Comparison of ENCODE assay signal across 20 mouse cellular contexts in the genomic region with DNA sequence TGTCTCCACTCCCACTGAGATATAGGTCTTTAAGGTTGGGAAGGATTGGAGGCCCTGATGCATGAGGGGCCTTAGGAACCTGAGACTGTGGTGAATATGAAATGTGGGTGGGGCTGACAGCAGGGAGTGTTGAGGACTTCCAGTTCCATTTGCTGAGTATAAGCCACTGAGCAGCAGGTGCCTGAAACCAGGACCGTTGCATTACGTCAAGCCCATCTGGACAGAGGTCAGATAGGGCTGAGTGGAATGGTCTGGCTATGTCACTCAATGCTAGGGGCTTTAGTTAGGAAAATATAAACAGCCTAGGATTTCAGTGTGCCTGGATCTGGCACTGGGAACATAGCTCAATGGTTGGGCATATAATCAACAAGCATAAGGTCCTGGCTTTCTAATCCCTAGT. TPM values are rescaled to one million over a fixed set of nuclear protein-coding genes. Genes with fewer than 3 reads are reported as not detected.
DNase-seq lines count a peak whose midpoint lies in the region; ATAC-seq lines count a peak whose summit lies in the region.
"Had no signal": no experiment of that assay in that cellular context is flagged by ENCODE, and none has a peak within 500 bp of the region (broad histone marks: within the 10 kb centered on the region; RNA-seq: fewer than 3 reads in every experiment).

No protein-coding gene starts in this region.

- ATAC-seq in liver, embryonic 11.5 days (replicated peaks; ENCODE audit: low FRiP score), result 0 out of 2 replicates have a peak, but pooled peaks have one; percentile 6
- ATAC-seq in limb, embryonic 15.5 days (ENCODE audit: insufficient number of reproducible peaks, low FRiP score, low TSS enrichment, low read depth), result peak; percentile 7; the same call in 1 of the 2 replicates
- ATAC-seq in frontal cortex, adult (ENCODE audit: low TSS enrichment), result no peak
- ATAC-seq: intestine, embryonic 15.5 days had no signal

- H3K27ac ChIP-seq in liver, embryonic 11.5 days (ENCODE audit: low read depth, low read length), result no peak overlapping the region
- no peak overlapping the region for H3K27ac ChIP-seq in limb, embryonic 15.5 days
- H3K27ac ChIP-seq: forebrain, embryonic 15.5 days; intestine, embryonic 15.5 days; neural tube, embryonic 15.5 days had no signal

- peaks cover 15% of the 10 kb centered on the region; the same call in 1 of the 2 replicates for H3K36me3 ChIP-seq in liver, embryonic 11.5 days (ENCODE audit: control insufficient read depth, insufficient read depth, low read length)
- H3K36me3 ChIP-seq in limb, embryonic 15.5 days, result peaks cover 23% of the 10 kb centered on the region

- no peak overlapping the region for H3K4me3 ChIP-seq in liver, embryonic 11.5 days (ENCODE audit: low read depth, low read length)
- H3K4me3 ChIP-seq in limb, embryonic 15.5 days, result no peak overlapping the region
- H3K4me3 ChIP-seq: erythroblast, embryonic 14.5 days; forebrain, embryonic 15.5 days; heart, embryonic 12.5 days; intestine, embryonic 15.5 days; neural tube, embryonic 15.5 days had no signal

- no peak overlapping the region for H3K9ac ChIP-seq in liver, embryonic 11.5 days (ENCODE audit: low read depth, low read length)
- H3K9ac ChIP-seq in limb, embryonic 15.5 days, result no peak overlapping the region
- H3K9ac ChIP-seq: forebrain, embryonic 15.5 days; heart, embryonic 12.5 days; intestine, embryonic 15.5 days; neural tube, embryonic 15.5 days had no signal

- H3K4me2 ChIP-seq in liver, embryonic 11.5 days, result no peak overlapping the region
- H3K4me2 ChIP-seq in limb, embryonic 15.5 days, result no peak overlapping the region
- H3K4me2 ChIP-seq: forebrain, embryonic 15.5 days; heart, embryonic 12.5 days; intestine, embryonic 15.5 days; neural tube, embryonic 15.5 days had no signal

- 0 out of 2 replicates have a peak, but pooled peaks cover 2% of the 10 kb centered on the region for H3K4me1 ChIP-seq in liver, embryonic 11.5 days (replicated peaks; ENCODE audit: control insufficient read depth, insufficient read depth, low read length)
- peaks cover 32% of the 10 kb centered on the region for H3K4me1 ChIP-seq in limb, embryonic 15.5 days
- H3K4me1 ChIP-seq: forebrain, embryonic 15.5 days; neural tube, embryonic 15.5 days had no signal

- no peaks in the 10 kb centered on the region for H3K27me3 ChIP-seq in liver, embryonic 11.5 days (replicated peaks; ENCODE audit: control insufficient read depth, insufficient read depth, low read length)
- H3K27me3 ChIP-seq in limb, embryonic 15.5 days, result no peaks in the 10 kb centered on the region
- H3K27me3 ChIP-seq: forebrain, embryonic 15.5 days; heart, embryonic 12.5 days; intestine, embryonic 15.5 days; neural tube, embryonic 15.5 days had no signal

- WGBS in liver, embryonic 11.5 days, result 55% methylated on average over 2 of the region's 2 CpGs
- WGBS in limb, embryonic 15.5 days, result 79% methylated on average over 2 of the region's 2 CpGs

- H3K9me3 ChIP-seq in liver, embryonic 11.5 days (ENCODE audit: control insufficient read depth, low read length), result no peaks in the 10 kb centered on the region
- H3K9me3 ChIP-seq in limb, embryonic 15.5 days, result no peaks in the 10 kb centered on the region
- H3K9me3 ChIP-seq: forebrain, embryonic 15.5 days; heart, embryonic 12.5 days; intestine, embryonic 15.5 days; neural tube, embryonic 15.5 days had no signal

- DNase-seq in heart, adult 11 months, result peak; percentile 89
- DNase-seq in heart, adult 8-10 months (ENCODE audit: low spot score), result no peak
- DNase-seq in liver, embryonic 11.5 days (ENCODE audit: low spot score), result no peak
- DNase-seq in liver (no peak), ZHBTc4 (ENCODE audit: low read depth, low spot score) (peak; percentile 41)
- no peak for DNase-seq in frontal cortex, postnatal 14 days (ENCODE audit: low spot score in 2 of 2)
- DNase-seq: adrenal gland, postnatal 10 days; cerebellum, adult 9-10 months; gastrocnemius, postnatal 10 days; heart, postnatal 4 days; kidney, postnatal 4 days; layer of hippocampus, postnatal 36 days; retina, postnatal 1 day had no signal

RNA-seq across cellular contexts. Expression of gene Mgme1, which starts 24.2 kb away (rescaled TPM):
- 10 to 100 TPM; 14.5 to 18.5 (median 17.3) TPM for total RNA-seq in heart, adult 8-10 months (2022)
- polyA plus RNA-seq in liver, embryonic 11.5 days (2014; fragmentation: Nextera tagmentation; extraction: Ambion mirVana), result 26.0 and 26.6 TPM in 2 replicates
- polyA plus RNA-seq in limb, embryonic 15.5 days (2015; fragmentation: Nextera tagmentation; extraction: Ambion mirVana), result 18.7 and 19.4 TPM in 2 replicates

RNA-seq across cellular contexts. Expression of gene Snx5, which starts 24.4 kb away (rescaled TPM):
- 10 to 100 TPM; 56.1 to 62.3 (median 59.5) TPM for total RNA-seq in heart, adult 8-10 months (2022)
- 168 and 171 TPM in 2 replicates for polyA plus RNA-seq in liver, embryonic 11.5 days (2014; fragmentation: Nextera tagmentation; extraction: Ambion mirVana)
- polyA plus RNA-seq in limb, embryonic 15.5 days (2015; fragmentation: Nextera tagmentation; extraction: Ambion mirVana), result 107 and 120 TPM in 2 replicates

Comparison
In these comparisons a context has a peak if more than half of its experiments do, and no peak if none do; other contexts are left out.
1. DNase-seq: peak in heart, adult 11 months (single experiment) and ZHBTc4 (single experiment); none in heart, adult 8-10 months (single experiment), liver, embryonic 11.5 days (single experiment), liver (single experiment) and frontal cortex, postnatal 14 days (0 of 2).